24 mouse cellular contexts compared by ENCODE assay signal in the genomic region with DNA sequence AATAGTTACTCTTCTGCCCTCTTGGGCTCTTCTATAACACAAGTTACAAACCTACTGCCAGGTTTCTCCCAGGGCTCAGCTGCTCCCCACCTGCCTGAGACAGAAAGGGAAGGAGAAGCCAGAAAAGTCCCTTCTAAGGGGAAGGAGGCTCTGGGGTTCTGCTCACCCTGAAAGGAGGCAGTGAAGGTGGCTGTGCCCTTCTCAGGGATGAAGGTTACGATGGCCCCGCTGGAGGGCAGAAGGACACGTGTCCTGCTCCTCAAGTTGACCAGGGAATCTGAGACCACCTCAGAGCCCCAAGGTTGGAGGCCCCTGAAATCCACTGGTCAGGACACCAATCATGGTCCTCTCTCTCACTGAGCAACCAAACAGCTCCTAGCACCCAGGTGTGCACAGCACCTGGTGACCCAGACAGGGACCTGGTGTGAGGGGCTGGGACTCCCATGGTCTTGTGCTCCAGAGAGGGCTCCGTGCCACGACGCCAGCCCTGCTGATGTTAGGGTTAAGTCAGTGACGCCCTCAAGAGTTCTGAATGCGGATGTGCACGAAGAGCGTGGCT. TPM values are rescaled to one million over a fixed set of nuclear protein-coding genes. Genes with fewer than 3 reads are reported as not detected.
"Had no signal": no experiment of that assay in that cellular context is flagged by ENCODE, and none has a peak within 500 bp of the region (broad histone marks: within the 10 kb centered on the region; RNA-seq: fewer than 3 reads in every experiment).

No protein-coding gene starts in this region.

- H3K9ac ChIP-seq: heart, embryonic 13.5 days; heart, embryonic 15.5 days; hindbrain, embryonic 12.5 days; hindbrain, embryonic 14.5 days; intestine, embryonic 15.5 days; limb, embryonic 12.5 days; liver, embryonic 13.5 days had no signal

- H3K4me1 ChIP-seq: intestine, embryonic 15.5 days; liver, embryonic 13.5 days had no signal

- H3K4me2 ChIP-seq: heart, embryonic 11.5 days; heart, embryonic 13.5 days; heart, embryonic 15.5 days; hindbrain, embryonic 12.5 days; hindbrain, embryonic 14.5 days; intestine, embryonic 15.5 days; limb, embryonic 12.5 days; liver, embryonic 11.5 days; liver, embryonic 13.5 days had no signal

- H3K27ac ChIP-seq: heart, adult 2 months; heart, embryonic 13.5 days; heart, embryonic 15.5 days; hindbrain, embryonic 10.5 days; hindbrain, embryonic 12.5 days; hindbrain, embryonic 14.5 days; intestine, embryonic 15.5 days; layer of hippocampus, adult 2 months; left cerebral cortex, adult 2 months; limb, embryonic 10.5 days; limb, embryonic 12.5 days; liver, embryonic 13.5 days had no signal

- DNase-seq: heart, adult 2 months; heart, postnatal 14 days; heart, postnatal 4 days; kidney, adult 18-20 months; kidney, adult 8-10 months; kidney, postnatal 10 days; kidney, postnatal 4 days; liver; liver, embryonic 13.5 days had no signal

- ATAC-seq: hindbrain, embryonic 16.5 days; inflammation-experienced regulatory T-cells, adult 6 months; intestine, embryonic 15.5 days; intestine, postnatal 0 days had no signal

- H3K9me3 ChIP-seq: heart, embryonic 13.5 days; heart, embryonic 15.5 days; hindbrain, embryonic 10.5 days; hindbrain, embryonic 12.5 days; intestine, embryonic 15.5 days; limb, embryonic 10.5 days; limb, embryonic 12.5 days; liver, embryonic 13.5 days had no signal

- H3K4me3 ChIP-seq: heart, adult 2 months; heart, embryonic 13.5 days; heart, embryonic 15.5 days; hindbrain, embryonic 10.5 days; hindbrain, embryonic 12.5 days; intestine, embryonic 15.5 days; layer of hippocampus, adult 2 months; left cerebral cortex, adult 2 months; limb, embryonic 10.5 days; limb, embryonic 12.5 days; liver, embryonic 13.5 days had no signal

- H3K27me3 ChIP-seq: heart, embryonic 13.5 days; heart, embryonic 15.5 days; hindbrain, embryonic 12.5 days; intestine, embryonic 15.5 days; limb, embryonic 12.5 days; liver, embryonic 13.5 days had no signal

RNA-seq across cellular contexts. Expression of a gene that starts 31.1 kb away (rescaled TPM):
- polyA plus RNA-seq: inflammation-experienced regulatory T-cells, adult 6 months had no signal
